Comparison of ENCODE assay signal across 18 mouse cellular contexts in genomic region chr12:25114426-25114825, GRCm38 (mm10).
"Had no signal": no experiment of that assay in that cellular context is flagged by ENCODE, and none has a peak within 500 bp of the region (broad histone marks: within the 10 kb centered on the region; RNA-seq: fewer than 3 reads in every experiment).

No protein-coding gene starts in this region.

- H3K9ac ChIP-seq: lung, embryonic 14.5 days; midbrain, embryonic 12.5 days; neural tube, embryonic 13.5 days; neural tube, embryonic 15.5 days had no signal

- H3K4me2 ChIP-seq: lung, embryonic 14.5 days; midbrain, embryonic 12.5 days; neural tube, embryonic 13.5 days; neural tube, embryonic 15.5 days had no signal

- H3K9me3 ChIP-seq: midbrain, embryonic 12.5 days; neural tube, embryonic 15.5 days had no signal

- H3K36me3 ChIP-seq: midbrain, embryonic 10.5 days; midbrain, embryonic 12.5 days; neural tube, embryonic 13.5 days; neural tube, embryonic 15.5 days had no signal

- H3K27ac ChIP-seq: midbrain, embryonic 10.5 days; midbrain, embryonic 12.5 days; neural tube, embryonic 13.5 days; neural tube, embryonic 15.5 days had no signal

- DNase-seq: lung, embryonic 14.5 days; lung, postnatal 10 days; lung, postnatal 4 days; midbrain, embryonic 14.5 days; retina, postnatal 1 day; right cerebral cortex, adult 18-20 months; right cerebral cortex, postnatal 25 days; right cerebral cortex, postnatal 4 days; spleen, adult 18-20 months; thymus, adult 18-20 months; thymus, postnatal 14 days; thymus, postnatal 36 days had no signal

- H3K4me3 ChIP-seq: midbrain, embryonic 10.5 days; midbrain, embryonic 12.5 days; myocyte; neural tube, embryonic 13.5 days; neural tube, embryonic 15.5 days had no signal

- H3K27me3 ChIP-seq: neural tube, embryonic 13.5 days; neural tube, embryonic 15.5 days had no signal

- H3K4me1 ChIP-seq: neural tube, embryonic 15.5 days had no signal

- ATAC-seq: midbrain, embryonic 16.5 days had no signal
